Mouse (Mus musculus) brain, embryonic 14.5 days (tissue): ENCODE measurements around the gene Stub1. TPM values are rescaled to one million over a fixed set of nuclear protein-coding genes. Genes with fewer than 3 reads are reported as not detected.

Source experiments
- DNase-seq: peaks from one replicate; pipeline ENCODE4 v3.0.0-alpha.2; 2011; ENCODE audit warnings: low read depth
- CTCF ChIP-seq: fragments of 200-500 bp; IDR thresholded peaks from 2 replicates; pipeline ENCODE4 v1.5.1; 2012; ENCODE audit warnings: inconsistent platforms, mild to moderate bottlenecking, moderate library complexity, borderline replicate concordance; ENCODE audit not compliant: insufficient read depth, insufficient read length; ENCODE audit errors: extremely low read depth
- POLR2A ChIP-seq: fragments of 200-500 bp; IDR thresholded peaks from 2 replicates; pipeline ENCODE4 v1.6.1; 2012; ENCODE audit warnings: mild to moderate bottlenecking, inconsistent platforms, borderline replicate concordance; ENCODE audit not compliant: poor library complexity, insufficient read depth, insufficient read length, severe bottlenecking; ENCODE audit errors: extremely low read depth
- polyA plus RNA-seq: library from polyadenylated mRNA; depleted of rRNA; stranded (reverse); fragments of >200 nt; gene quantifications from 2 replicates; pipeline ENCODE4 v1.2.3, GENCODE M21; 2012

The Stub1 gene
- polyA plus RNA-seq, 1 experiment, result 252 TPM

DNA sequence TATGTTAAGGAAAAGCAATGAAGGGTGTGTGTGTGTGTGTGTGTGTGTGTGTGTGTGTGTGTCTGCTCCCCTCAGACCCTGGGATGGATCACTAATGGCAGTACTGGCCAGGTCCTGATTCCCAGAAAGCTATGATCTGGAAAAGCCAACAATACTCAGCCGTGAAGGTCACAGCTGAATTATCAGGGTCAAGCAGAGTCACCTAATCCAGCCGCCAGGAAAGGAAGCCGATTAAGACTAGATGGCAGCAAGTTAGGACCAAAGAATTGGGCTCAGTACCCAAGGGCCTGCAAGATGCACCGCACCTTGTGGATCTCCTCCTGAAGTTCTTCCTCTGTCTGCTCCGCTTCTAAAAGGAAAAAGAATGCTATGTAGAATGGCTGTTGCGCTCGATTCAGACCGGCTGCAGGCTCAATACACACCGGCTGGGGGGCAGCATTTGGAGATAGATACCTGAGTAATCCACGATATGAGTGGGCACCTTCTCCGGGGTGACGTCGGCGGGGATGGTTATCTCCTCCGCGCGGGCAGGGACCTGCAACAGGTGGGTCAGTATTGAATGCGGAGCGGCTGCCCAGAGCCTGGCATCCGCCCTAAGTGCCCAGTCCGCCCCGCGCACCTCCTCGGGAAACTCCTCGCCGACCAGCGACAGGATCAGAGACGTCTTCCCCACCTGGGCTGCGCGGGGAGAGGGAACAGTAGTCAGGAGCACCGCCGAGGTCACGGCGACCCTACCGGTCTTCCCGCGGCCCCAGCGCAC, 10.6 kb upstream of the Stub1 start:
- DNase-seq, result no peak
- no peak for TF ChIP-seq CTCF
- TF ChIP-seq POLR2A, result no peak

DNA sequence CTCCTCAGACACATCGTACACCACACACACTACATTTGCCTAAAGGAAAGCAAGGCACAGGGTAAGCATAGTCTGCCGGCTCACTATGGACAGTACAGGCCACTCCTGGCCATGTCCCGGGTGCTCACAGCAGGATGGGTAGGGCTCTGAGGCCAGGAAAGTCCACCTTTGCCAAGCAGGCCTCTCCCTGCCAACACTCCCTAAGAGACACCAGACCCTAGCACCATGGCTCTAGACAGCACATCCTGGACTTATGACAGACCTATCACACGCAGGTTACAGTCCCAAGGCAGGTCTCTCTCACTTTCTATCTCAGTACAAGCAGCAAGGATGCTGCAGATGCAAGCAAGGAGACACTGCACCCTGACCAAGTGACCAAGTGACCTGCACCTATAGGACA, 9.9 kb upstream of the Stub1 start:
- DNase-seq, result no peak
- TF ChIP-seq POLR2A (no peak), CTCF (no peak)

DNA sequence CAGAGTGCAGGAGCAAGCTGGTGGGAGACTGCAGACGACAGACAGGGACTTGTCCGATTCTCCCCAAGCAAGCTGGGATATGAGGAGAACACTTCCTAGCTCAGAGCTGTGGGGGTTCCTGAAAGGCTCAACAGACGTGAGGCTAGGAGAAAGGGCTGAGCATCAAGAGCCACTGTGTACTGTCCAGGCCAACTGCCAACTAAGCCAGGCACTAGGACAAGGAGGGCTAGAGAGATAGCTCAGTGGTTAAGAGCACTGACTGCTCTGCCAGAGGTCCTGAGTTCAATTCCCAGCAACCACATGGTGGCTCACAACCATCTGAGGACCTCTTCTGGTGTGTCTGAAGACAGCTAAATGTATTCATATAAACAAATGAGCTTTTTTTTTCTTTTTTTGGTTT, 9.3 kb upstream of the Stub1 start:
- DNase-seq, result no peak

DNA sequence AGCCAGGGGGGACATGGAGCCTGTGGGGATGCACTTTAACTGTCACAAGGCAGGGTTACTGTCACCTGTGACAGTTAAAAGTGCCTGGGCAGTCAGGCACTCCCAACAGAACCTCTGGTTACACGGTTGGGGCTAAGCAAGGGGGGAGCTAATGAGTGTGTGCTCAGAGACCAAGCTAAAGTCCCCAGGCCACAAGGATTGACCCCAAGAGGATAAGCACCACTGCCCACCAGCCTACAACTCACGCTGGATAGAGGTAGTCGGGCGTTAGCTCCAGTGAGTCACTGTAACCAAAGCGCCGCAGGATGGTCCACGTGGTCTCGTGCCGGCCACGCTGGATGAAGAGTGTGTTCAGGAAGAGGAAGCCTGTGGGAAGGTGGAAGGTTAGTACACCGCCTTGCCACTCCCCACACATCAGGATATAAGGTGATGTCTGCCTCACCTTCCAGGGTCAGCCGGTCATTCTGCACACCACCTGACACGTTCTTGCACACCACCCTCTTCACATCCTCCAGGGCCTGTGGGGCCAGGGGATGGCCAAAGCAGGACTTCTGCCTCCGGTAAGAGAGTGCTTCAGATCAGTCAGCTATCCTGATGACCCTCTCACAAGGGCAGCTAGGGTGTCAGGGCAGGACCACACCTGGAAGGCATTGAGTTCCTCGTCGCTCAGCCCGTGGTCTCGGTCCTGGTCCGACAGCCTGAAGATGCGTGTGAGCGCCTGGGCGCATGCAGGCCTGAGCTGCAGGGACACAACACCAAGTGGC, 8.1 kb upstream of the Stub1 start, which contains the start of gene Gm20683:
Gene Gm20683 (minus strand): TSS at position 647 of the 764 bp plus-strand sequence.
- DNase-seq, result no peak

More for the DNA sequence above, 9.3 kb upstream of the Stub1 start:
- TF ChIP-seq POLR2A (no peak), CTCF (no peak)

DNA sequence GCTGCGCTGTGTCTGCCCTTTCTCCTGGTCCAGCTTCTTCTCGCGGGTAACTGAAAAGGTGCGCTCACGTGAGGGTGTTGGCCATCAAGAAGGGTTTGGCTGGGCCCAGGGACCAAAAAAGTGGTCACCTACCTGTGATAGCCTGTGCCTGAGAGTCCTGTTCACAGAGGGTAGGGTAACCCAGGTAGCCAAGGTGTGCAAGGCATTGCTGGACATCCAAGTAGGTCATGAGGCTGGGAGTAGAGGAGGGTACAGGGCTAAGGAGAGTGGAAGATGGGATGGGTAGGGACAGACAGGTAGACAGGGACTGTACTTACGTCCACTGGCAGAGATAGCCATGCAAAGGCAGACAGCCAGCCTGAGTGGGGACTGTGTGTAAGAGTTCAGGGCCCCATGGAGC, 7.3 kb upstream of the Stub1 start:
- TF ChIP-seq POLR2A, result no peak
- TF ChIP-seq CTCF, result no peak
- DNase-seq, result no peak

More for the DNA sequence above, 8.1 kb upstream of the Stub1 start, which contains the start of gene Gm20683:
- TF ChIP-seq CTCF, result no peak
- TF ChIP-seq POLR2A, result no peak

DNA sequence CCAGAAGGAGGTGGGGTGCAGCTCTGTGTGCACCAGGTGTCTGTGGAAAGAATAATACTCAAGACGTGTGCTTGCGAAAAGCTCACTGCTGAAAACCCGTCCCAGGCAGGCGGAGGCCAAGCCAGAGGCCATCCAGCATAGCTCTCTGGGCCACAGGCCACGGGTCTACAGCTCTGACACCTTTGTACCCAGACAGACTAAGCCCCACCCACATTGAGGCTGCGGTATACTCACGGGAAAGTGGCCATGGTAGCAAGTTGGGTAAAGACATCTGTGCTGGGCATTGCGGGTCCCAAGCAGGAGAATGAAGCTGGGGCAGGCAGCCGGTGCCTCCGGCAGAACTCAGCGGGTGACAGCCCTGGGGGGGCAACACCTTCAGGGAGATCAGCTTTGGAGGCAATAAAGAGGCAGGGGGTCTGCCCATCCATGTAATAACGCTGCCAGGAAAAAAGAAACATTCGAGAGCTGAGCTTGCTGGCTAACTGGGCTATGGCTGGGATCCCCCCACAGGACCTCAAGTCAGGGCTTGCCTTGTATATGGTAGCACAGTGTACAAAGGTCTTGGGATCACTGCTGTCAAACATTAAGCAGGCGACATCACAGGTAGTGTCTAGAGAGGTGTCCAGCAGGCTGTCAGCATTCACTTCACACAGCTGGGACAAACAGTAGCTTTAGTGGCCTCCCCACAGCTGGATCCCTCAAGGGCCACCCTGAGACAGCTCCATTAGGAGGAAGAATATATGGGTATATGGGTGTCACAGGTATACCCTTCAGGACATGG, 6.4 kb upstream of the Stub1 start:
- TF ChIP-seq CTCF (no peak), POLR2A (no peak)
- no peak for DNase-seq

DNA sequence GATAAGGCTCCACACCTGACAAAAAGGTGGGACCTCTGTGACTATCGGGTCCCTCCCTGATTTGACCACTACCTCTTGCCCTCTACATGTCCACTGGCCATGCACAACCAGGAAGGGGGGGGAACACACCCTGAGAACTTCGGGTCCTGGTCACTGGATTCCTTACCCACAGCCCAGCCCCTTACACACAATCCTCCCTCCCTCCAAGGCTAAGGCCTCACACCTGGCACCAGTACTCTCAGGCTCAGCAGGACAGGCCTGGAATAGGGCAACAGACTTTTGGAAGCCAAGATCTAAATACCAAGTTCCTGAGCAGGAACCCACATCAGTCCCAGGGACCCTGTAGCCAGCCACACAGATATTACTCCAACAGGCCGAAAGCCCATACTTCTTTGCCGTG, 5.7 kb upstream of the Stub1 start:
- DNase-seq, result no peak
- TF ChIP-seq POLR2A, result no peak
- TF ChIP-seq CTCF, result no peak

DNA sequence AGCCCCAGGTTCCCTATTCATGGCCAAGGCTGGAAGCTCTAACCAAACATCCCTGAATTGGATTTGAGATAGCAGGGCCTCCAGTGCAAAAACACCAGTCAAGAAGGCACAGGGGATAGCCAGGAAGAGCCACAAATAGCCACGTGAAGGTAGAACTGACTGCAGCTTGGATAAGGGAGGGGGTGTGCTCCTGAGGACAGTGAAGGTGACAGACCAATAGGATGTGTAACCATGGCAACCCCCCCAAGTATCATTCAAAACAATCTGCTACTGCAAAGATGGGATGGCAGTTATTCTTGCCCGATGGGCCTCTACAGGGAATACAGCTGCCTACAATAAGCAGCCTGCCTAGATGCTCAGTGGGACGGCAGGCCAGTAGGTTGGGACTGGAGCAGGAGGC, 4.3 kb upstream of the Stub1 start:
- TF ChIP-seq POLR2A (no peak), CTCF (no peak)
- DNase-seq, result peak; percentile 74

DNA sequence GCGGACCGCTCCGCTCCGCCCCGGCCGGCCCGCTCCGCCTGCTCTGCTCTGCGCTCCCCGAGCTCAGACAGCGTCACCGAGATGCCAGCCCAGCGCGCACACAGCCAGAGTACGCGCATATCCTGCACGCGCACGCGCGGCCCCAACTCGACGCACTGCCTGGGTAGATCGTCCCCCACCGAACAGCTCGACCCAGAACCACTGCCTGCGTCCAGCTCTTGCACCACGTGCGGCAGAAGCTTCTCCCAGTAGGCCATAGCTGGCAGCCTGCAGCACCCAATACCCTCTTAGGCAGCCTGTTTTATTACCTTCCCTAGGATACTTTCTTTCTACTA, 3.8 kb upstream of the Stub1 start, which contains the start of gene Rhbdl1:
Gene Rhbdl1 (minus strand): TSS at position 220 of the 335 bp plus-strand sequence.
- TF ChIP-seq POLR2A (peak; percentile 66; the same call in 1 of the 2 replicates), CTCF (no peak)
- peak; percentile 90 for DNase-seq

DNA sequence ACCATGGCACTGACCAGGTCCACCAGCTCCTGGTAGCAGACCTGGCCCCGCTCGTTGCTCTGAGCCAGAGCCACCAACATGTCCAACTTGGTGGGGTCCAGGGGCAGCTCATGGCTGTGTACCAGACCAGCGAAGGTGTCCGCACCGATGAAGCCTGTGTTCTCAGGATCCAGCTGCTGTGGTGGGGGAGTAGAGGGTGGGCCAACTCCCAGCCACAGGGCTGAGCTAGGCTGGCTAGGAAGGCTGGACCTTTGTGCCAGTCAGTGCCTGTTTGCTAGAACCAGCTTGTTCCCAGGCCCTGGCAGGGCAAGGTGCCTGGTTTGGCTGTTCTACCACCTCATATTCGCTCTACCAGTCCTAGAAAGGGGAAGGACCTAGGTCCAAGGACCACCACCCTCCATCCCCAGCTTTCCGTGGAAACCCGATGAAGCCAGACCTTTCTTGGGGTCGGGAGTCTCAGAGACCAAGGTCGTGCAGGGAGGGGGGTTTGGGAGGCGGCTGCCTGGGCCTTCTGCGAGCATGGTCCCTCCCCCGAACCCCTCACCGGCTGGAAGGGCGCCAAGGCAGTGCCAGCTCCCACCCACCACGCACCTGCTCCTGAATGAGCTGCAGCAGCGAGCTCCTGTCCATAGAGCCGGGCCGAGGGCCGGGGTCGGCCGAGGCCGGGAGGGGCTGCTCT, 3.3 kb upstream of the Stub1 start:
- DNase-seq, result no peak
- TF ChIP-seq POLR2A, result no peak; the same call in 1 of the 2 replicates
- no peak for TF ChIP-seq CTCF

DNA sequence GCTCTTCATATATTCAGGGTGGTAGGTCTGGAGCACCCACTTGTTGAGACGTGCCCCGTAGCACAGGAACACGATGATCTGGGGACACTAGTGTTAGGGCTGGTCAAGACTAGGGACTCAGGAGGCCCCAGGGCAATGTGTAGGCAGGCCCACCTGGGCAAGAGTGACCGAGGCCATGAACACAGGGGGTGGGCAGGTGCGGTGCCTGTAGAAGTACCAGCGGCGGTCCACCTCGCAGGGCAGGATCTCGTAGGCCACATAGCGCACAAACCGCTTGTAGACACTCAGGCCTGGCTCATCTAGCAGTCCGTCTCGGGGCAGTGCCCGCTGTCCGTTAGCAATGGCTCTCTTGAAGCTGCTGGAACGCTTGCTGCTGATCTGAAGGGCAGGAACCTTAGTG, 2.6 kb upstream of the Stub1 start:
- TF ChIP-seq POLR2A (no peak), CTCF (no peak)

DNA sequence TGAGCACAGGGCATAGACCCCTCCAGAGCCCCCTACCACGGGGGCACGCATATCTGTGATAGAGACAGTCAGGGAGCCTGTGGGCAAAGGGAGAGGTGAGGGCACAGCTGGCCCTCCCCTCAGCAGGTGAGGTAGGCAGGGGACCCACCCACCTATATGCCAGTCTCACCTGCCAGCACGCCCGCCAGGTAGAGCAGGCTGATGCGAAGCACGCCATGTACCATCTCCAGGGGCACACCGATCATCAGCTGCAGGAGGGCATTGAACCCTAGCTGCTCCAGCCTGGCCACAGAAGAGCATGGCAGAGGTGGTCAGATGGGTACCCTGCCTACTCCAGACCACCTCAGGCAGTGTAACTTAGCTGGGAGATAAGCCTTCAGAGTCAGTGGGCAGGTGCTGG, 2.1 kb upstream of the Stub1 start:
- DNase-seq, result no peak
- TF ChIP-seq CTCF, result no peak
- TF ChIP-seq POLR2A, result no peak

More for the DNA sequence above, 2.6 kb upstream of the Stub1 start:
- DNase-seq, result no peak
